Mouse (Mus musculus) midbrain, postnatal 0 days (tissue): Measurements from ENCODE around the gene Ddrgk1. TPM values are rescaled to one million over a fixed set of nuclear protein-coding genes. Genes with fewer than 3 reads are reported as not detected.
A peak's percentile ranks its signal among the peaks of the same experiment; 100 is the strongest.

Source experiments
- ATAC-seq: fragments of 200-750 bp; cut with Nextera tagmentation; 2 replicates; pipeline ENCODE4 v1.8.0; 2017; ENCODE audit warnings: moderate number of reproducible peaks, mild to moderate bottlenecking, moderate TSS enrichment, moderate library complexity; ENCODE audit not compliant: low FRiP score
- DNase-seq: peaks from one replicate; pipeline ENCODE4 v3.0.0-alpha.2; 2015; ENCODE audit warnings: low spot score
- H3K27ac ChIP-seq: fragments of 300-500 bp; sonication (generic); 2 replicates; pipeline ENCODE4 v1.5.1; 2014; ENCODE audit warnings: low read depth, mild to moderate bottlenecking, low read length, mixed read lengths
- H3K27me3 ChIP-seq: fragments of 300-500 bp; sonication (generic); 2 replicates; pipeline ENCODE4 v1.6.1; 2014; ENCODE audit warnings: low read length, control low read depth, mixed read lengths; ENCODE audit not compliant: insufficient read depth
- H3K36me3 ChIP-seq: fragments of 300-500 bp; sonication (generic); 2 replicates; pipeline ENCODE4 v1.6.1; 2014; ENCODE audit warnings: low read length, control low read depth, mixed read lengths; ENCODE audit not compliant: insufficient read depth
- H3K4me1 ChIP-seq: fragments of 300-500 bp; sonication (generic); 2 replicates; pipeline ENCODE4 v1.6.1; 2014; ENCODE audit warnings: mild to moderate bottlenecking, control low read depth, antibody characterized with exemption, low read length, mixed read lengths; ENCODE audit not compliant: insufficient read depth
- H3K4me2 ChIP-seq: fragments of 300-500 bp; sonication (generic); 2 replicates; pipeline ENCODE4 v1.6.1; 2014; ENCODE audit warnings: low read depth, mild to moderate bottlenecking, low read length, mixed read lengths; ENCODE audit not compliant: poor library complexity, severe bottlenecking
- H3K4me3 ChIP-seq: fragments of 300-500 bp; sonication (generic); 2 replicates; pipeline ENCODE4 v1.5.1; 2014; ENCODE audit warnings: low read depth, mild to moderate bottlenecking, low read length, moderate library complexity
- H3K9ac ChIP-seq: fragments of 300-500 bp; sonication (generic); replicated peaks from 2 replicates; pipeline ENCODE4 v1.6.1; 2014; ENCODE audit warnings: mild to moderate bottlenecking, low read length, moderate library complexity, mixed read lengths; ENCODE audit not compliant: poor library complexity, severe bottlenecking
- H3K9me3 ChIP-seq: fragments of 300-500 bp; sonication (generic); 2 replicates; pipeline ENCODE4 v1.6.1; 2016; ENCODE audit warnings: low read length, control low read depth
- CTCF ChIP-seq: IDR thresholded peaks from 2 replicates; pipeline ENCODE4 v1.5.1; 2016; ENCODE audit warnings: antibody characterized with exemption, mild to moderate bottlenecking
- WGBS: fragments of 180-500 bp; shearing (Covaris S2); extraction: QIAGEN DNeasy Blood & Tissue Kit; methylation state at CpG from one replicate; pipeline ENCODE4 v1.1.7; 2014; 5-methylcytosine and 5-hydroxymethylcytosine counted together
- polyA plus RNA-seq: library from polyadenylated mRNA; unstranded; fragments of >200 nt; fragmentation: Nextera tagmentation; extraction: Ambion mirVana; gene quantifications from 2 replicates; pipeline ENCODE4 v1.2.1, GENCODE M21; 2015
- total RNA-seq: library from RNA; depleted of rRNA; stranded (reverse); fragments of >200 nt; gene quantifications from 2 replicates; pipeline ENCODE4 v1.2.3, GENCODE M21; 2014

The Ddrgk1 gene
- total and polyA plus RNA-seq, 2 experiments from 2014 or later: 36.0 to 88.6 TPM

- DNase-seq (no peak), ATAC-seq (no peak)
- 88% methylated on average over 3 of the region's 3 CpGs for WGBS
- no peaks in the 10 kb centered on the region for H3K4me1 ChIP-seq
- H3K9me3 ChIP-seq: no peaks in the 10 kb centered on the region
- no peak overlapping the region for H3K4me3 ChIP-seq
- H3K27ac ChIP-seq: no peak overlapping the region
- H3K4me2 ChIP-seq: no peak overlapping the region
- H3K36me3 ChIP-seq: peaks cover 66% of the 10 kb centered on the region
- no peak overlapping the region for H3K9ac ChIP-seq
- TF ChIP-seq CTCF: no peak
- no peaks in the 10 kb centered on the region for H3K27me3 ChIP-seq
Observed at GRCm38 (mm10) chr2:130681531-130681930, 17.1 kb upstream of the Ddrgk1 start.

- Histone ChIP-seq H3K36me3 (peaks cover 79% of the 10 kb centered on the region), H3K9me3 (no peaks in the 10 kb centered on the region), H3K27ac (no peak overlapping the region), H3K4me1 (no peaks in the 10 kb centered on the region), H3K4me3 (no peak overlapping the region), H3K27me3 (no peaks in the 10 kb centered on the region), H3K9ac (no peak overlapping the region), H3K4me2 (no peak overlapping the region)
- DNase-seq (no peak), ATAC-seq (no peak)
- WGBS: 92% methylated on average over 6 of the region's 6 CpGs
- TF ChIP-seq CTCF: no peak
Observed at GRCm38 (mm10) chr2:130679899-130680298, 15.4 kb upstream of the Ddrgk1 start.

- H3K36me3 ChIP-seq: peaks cover 76% of the 10 kb centered on the region
- H3K27me3 ChIP-seq: no peaks in the 10 kb centered on the region
- H3K9ac ChIP-seq: no peak overlapping the region
- H3K9me3 ChIP-seq: no peaks in the 10 kb centered on the region
- H3K4me1 ChIP-seq: no peaks in the 10 kb centered on the region
- H3K4me2 ChIP-seq: no peak overlapping the region
- no peak for ATAC-seq
- 94% methylated on average over 12 of the region's 12 CpGs for WGBS
- no peak overlapping the region for H3K27ac ChIP-seq
- H3K4me3 ChIP-seq: no peak overlapping the region
- DNase-seq: no peak
- TF ChIP-seq CTCF: no peak
Observed at GRCm38 (mm10) chr2:130679154-130679553, 14.7 kb upstream of the Ddrgk1 start.

DNA sequence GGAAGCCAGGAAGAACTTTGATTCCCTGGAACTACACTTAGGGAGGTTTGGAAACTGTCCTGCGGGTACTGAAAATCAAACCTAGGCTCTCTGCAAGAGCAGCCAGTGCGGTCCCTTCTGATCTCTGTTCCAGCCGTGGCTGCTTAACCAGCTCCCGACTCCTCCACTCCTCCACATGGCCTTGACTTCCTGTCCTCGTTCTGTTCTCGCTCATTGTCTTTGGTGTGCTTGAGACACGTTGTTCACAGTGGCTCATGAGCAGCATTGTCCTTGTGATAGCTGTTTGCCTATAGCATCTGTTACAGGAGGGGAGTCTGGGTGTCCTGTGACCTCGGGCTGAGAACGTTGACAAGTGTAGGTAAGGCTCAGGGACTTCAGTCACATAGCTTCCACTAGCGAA is 12.8 kb upstream of the Ddrgk1 start:
- H3K9ac ChIP-seq: no peak overlapping the region
- H3K36me3 ChIP-seq: peaks cover 78% of the 10 kb centered on the region
- no peak overlapping the region for H3K4me2 ChIP-seq
- H3K9me3 ChIP-seq: no peaks in the 10 kb centered on the region
- H3K27ac ChIP-seq: no peak overlapping the region
- ATAC-seq (no peak), DNase-seq (no peak)
- WGBS: 93% methylated on average over 10 of the region's 10 CpGs
- H3K4me3 ChIP-seq: no peak overlapping the region
- TF ChIP-seq CTCF: no peak
- H3K4me1 ChIP-seq: no peaks in the 10 kb centered on the region
- H3K27me3 ChIP-seq: no peaks in the 10 kb centered on the region

DNA sequence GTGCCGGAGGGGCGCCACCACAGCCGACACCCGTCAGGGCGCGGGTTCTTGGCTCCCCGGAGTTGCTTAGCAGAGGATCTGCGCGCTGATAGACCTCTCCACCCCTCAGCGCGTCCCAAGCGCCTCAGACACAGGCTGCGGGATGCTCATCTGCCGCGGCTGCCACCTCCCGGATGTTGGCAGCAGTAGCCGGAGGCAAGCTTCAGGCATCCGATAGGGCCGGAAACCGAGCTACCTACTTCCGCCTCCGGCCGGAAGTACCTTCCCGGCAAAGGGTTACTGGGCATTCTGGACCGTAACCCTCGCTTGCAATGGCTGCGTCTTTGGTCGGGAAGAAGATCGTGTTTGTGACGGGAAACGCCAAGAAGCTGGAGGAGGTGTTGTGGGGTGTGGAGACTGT is 3.1 kb upstream of the Ddrgk1 start, which contains the start of gene Itpa:
TSS of gene Itpa (plus strand) at position 52 of the 400 bp plus-strand sequence.
- peaks cover 12% of the 10 kb centered on the region for H3K36me3 ChIP-seq
- peak; percentile 79 for TF ChIP-seq CTCF
- ATAC-seq (peak; percentile 72), DNase-seq (peak; percentile 94)
- H3K9me3 ChIP-seq: no peaks in the 10 kb centered on the region
- H3K9ac ChIP-seq: peak within 1 kb of the TSS; percentile 74
- under 1% methylated on average over 31 of the region's 31 CpGs for WGBS
- H3K27me3 ChIP-seq: no peaks in the 10 kb centered on the region
- peak within 1 kb of the TSS; percentile 67 for H3K27ac ChIP-seq
- peak within 1 kb of the TSS; percentile 69 for H3K4me3 ChIP-seq
- peaks cover 18% of the 10 kb centered on the region; the same call in 1 of the 2 replicates for H3K4me1 ChIP-seq
- peak within 1 kb of the TSS; percentile 85 for H3K4me2 ChIP-seq

DNA sequence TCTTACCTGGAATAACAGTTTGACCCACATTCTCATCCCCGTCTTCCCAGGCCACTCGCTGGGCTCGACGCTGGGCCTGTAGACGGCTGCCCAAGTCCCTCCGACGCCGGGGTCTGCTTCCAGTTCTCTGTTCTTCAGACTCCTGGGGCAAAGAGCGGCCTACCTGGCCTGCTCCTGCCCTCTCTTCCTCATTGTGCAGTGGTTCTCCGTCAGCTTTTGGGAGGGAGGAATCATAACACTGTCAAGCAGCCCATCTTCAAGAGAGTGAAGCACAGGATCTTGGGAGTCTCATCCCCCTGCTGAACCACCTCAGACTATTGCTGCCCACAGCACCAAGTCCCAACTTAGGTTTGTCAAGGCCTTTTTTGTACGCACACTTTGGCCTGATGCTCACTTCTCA is 1.1 kb downstream of the Ddrgk1 start:
- H3K9me3 ChIP-seq: no peaks in the 10 kb centered on the region
- H3K4me1 ChIP-seq: peaks cover 14% of the 10 kb centered on the region; the same call in 1 of the 2 replicates
- peak overlapping the region; percentile 98 for H3K27ac ChIP-seq
- no peaks in the 10 kb centered on the region for H3K27me3 ChIP-seq
- DNase-seq (no peak), ATAC-seq (no peak)
- peak overlapping the region; percentile 70; the same call in 1 of the 2 replicates for H3K9ac ChIP-seq
- 92% methylated on average over 11 of the region's 11 CpGs for WGBS
- peak overlapping the region; percentile 43 for H3K4me3 ChIP-seq
- H3K36me3 ChIP-seq: peaks cover 31% of the 10 kb centered on the region
- H3K4me2 ChIP-seq: peak overlapping the region; percentile 60
- TF ChIP-seq CTCF: no peak
